Mouse (Mus musculus): ENCODE data around the gene Tsen34. TPM values are rescaled to one million over a fixed set of nuclear protein-coding genes. Genes with fewer than 3 reads are reported as not detected.

The Tsen34 gene
- 202 and 212 TPM in 2 replicates for polyA plus RNA-seq (2016; fragmentation: Nextera tagmentation; extraction: Ambion mirVana)

- peak; percentile 79 for ATAC-seq (ENCODE audit: low FRiP score, low read depth)
Measured at GRCm38 (mm10) chr7:3692382-3692986, at the start of gene Tsen34. Gene Tsen34, plus strand, starts transcription at chr7:3692863.

GRCm38 (mm10) chr7:3643412-3643811, 49.3 kb upstream of the Tsen34 start:
- WGBS = 71% methylated on average over 5 of the region's 5 CpGs
- 0 out of 2 replicates have a peak overlapping the region, but pooled peaks have one; percentile 31 for H3K9ac ChIP-seq (replicated peaks)
- H3K4me2 ChIP-seq (replicated peaks) = no peak overlapping the region
- no peaks in the 10 kb centered on the region for H3K9me3 ChIP-seq
- H3K36me3 ChIP-seq = peaks cover 39% of the 10 kb centered on the region
- no peak overlapping the region for H3K27ac ChIP-seq (replicated peaks)
- 0 out of 2 replicates have a peak, but pooled peaks cover 5% of the 10 kb centered on the region for H3K27me3 ChIP-seq
- ATAC-seq (ENCODE audit: low FRiP score, low read depth) = no peak
- H3K4me1 ChIP-seq = peaks cover 32% of the 10 kb centered on the region
- no peak overlapping the region for H3K4me3 ChIP-seq

More at GRCm38 (mm10) chr7:3692382-3692986, at the start of gene Tsen34:
- peak within 1 kb of the TSS; percentile 85 for H3K4me2 ChIP-seq (replicated peaks)
- peaks cover 28% of the 10 kb centered on the region for H3K4me1 ChIP-seq
- H3K9me3 ChIP-seq = no peaks in the 10 kb centered on the region
- peaks cover 12% of the 10 kb centered on the region for H3K36me3 ChIP-seq
- peak within 1 kb of the TSS; percentile 60 for H3K4me3 ChIP-seq
- WGBS = under 1% methylated on average over 49 of the region's 49 CpGs
- peak within 1 kb of the TSS; percentile 82 for H3K9ac ChIP-seq (replicated peaks)
- H3K27ac ChIP-seq (replicated peaks) = peak within 1 kb of the TSS; percentile 91
- no peaks in the 10 kb centered on the region for H3K27me3 ChIP-seq

GRCm38 (mm10) chr7:3643843-3644242, 48.8 kb upstream of the Tsen34 start:
- Histone ChIP-seq H3K4me1 (peaks cover 36% of the 10 kb centered on the region), H3K27me3 (0 out of 2 replicates have a peak, but pooled peaks cover 5% of the 10 kb centered on the region), H3K4me3 (peak overlapping the region; percentile 99), H3K4me2 (replicated peaks) (peak overlapping the region; percentile 65), H3K36me3 (peaks cover 35% of the 10 kb centered on the region), H3K9me3 (no peaks in the 10 kb centered on the region), H3K27ac (replicated peaks) (no peak overlapping the region), H3K9ac (replicated peaks) (peak overlapping the region; percentile 31; the same call in 1 of the 2 replicates)
- no peak for ATAC-seq (ENCODE audit: low FRiP score, low read depth)
- 21% methylated on average over 9 of the region's 9 CpGs for WGBS

GRCm38 (mm10) chr7:3644348-3644671, 48.4 kb upstream of the Tsen34 start:
- ATAC-seq (ENCODE audit: low FRiP score, low read depth) = no peak
- H3K4me2 ChIP-seq (replicated peaks) = peak overlapping the region; percentile 65
- peak overlapping the region; percentile 31; the same call in 1 of the 2 replicates for H3K9ac ChIP-seq (replicated peaks)
- H3K4me1 ChIP-seq = peaks cover 37% of the 10 kb centered on the region
- 1% methylated on average over 11 of the region's 11 CpGs for WGBS
- no peaks in the 10 kb centered on the region for H3K9me3 ChIP-seq
- H3K4me3 ChIP-seq = peak overlapping the region; percentile 99
- 0 out of 2 replicates have a peak, but pooled peaks cover 5% of the 10 kb centered on the region for H3K27me3 ChIP-seq
- peaks cover 31% of the 10 kb centered on the region for H3K36me3 ChIP-seq
- H3K27ac ChIP-seq (replicated peaks) = no peak overlapping the region; the same call in 1 of the 2 replicates

GRCm38 (mm10) chr7:3644672-3645487, 47.8 kb upstream of the Tsen34 start, which contains the start of gene Cnot3:
Gene Cnot3, plus strand, starts transcription at chr7:3645268.
- WGBS = 0% methylated on average over 48 of the region's 58 CpGs
- Histone ChIP-seq H3K9ac (replicated peaks) (peak within 1 kb of the TSS; percentile 100), H3K27me3 (0 out of 2 replicates have a peak, but pooled peaks cover 5% of the 10 kb centered on the region), H3K9me3 (no peaks in the 10 kb centered on the region), H3K4me2 (replicated peaks) (peak within 1 kb of the TSS; percentile 83), H3K4me3 (peak within 1 kb of the TSS; percentile 99), H3K4me1 (peaks cover 37% of the 10 kb centered on the region), H3K36me3 (peaks cover 25% of the 10 kb centered on the region), H3K27ac (replicated peaks) (peak within 1 kb of the TSS; percentile 96)
- peak; percentile 99 for ATAC-seq (ENCODE audit: low FRiP score, low read depth)

- H3K9me3 ChIP-seq = no peaks in the 10 kb centered on the region
- peak overlapping the region; percentile 83 for H3K4me2 ChIP-seq (replicated peaks)
- H3K27ac ChIP-seq (replicated peaks) = peak overlapping the region; percentile 96
- peak overlapping the region; percentile 99 for H3K4me3 ChIP-seq
- ATAC-seq (ENCODE audit: low FRiP score, low read depth) = no peak; the same call in 1 of the 2 replicates
- peak overlapping the region; percentile 100 for H3K9ac ChIP-seq (replicated peaks)
- 0 out of 2 replicates have a peak, but pooled peaks cover 5% of the 10 kb centered on the region for H3K27me3 ChIP-seq
- peaks cover 37% of the 10 kb centered on the region for H3K4me1 ChIP-seq
- WGBS = under 1% methylated on average over 43 of the region's 58 CpGs
- peaks cover 20% of the 10 kb centered on the region for H3K36me3 ChIP-seq
Measured at GRCm38 (mm10) chr7:3645488-3646025, 47.1 kb upstream of the Tsen34 start.

- Histone ChIP-seq H3K27ac (replicated peaks) (0 out of 2 replicates have a peak overlapping the region, but pooled peaks have one; percentile 96), H3K36me3 (peaks cover 20% of the 10 kb centered on the region), H3K4me1 (peaks cover 37% of the 10 kb centered on the region), H3K4me2 (replicated peaks) (peak overlapping the region; percentile 83), H3K27me3 (0 out of 2 replicates have a peak, but pooled peaks cover 5% of the 10 kb centered on the region), H3K9me3 (no peaks in the 10 kb centered on the region), H3K4me3 (peak overlapping the region; percentile 99), H3K9ac (replicated peaks) (peak overlapping the region; percentile 100)
- no peak for ATAC-seq (ENCODE audit: low FRiP score, low read depth)
- 17% methylated on average over 9 of the region's 9 CpGs for WGBS
Measured at GRCm38 (mm10) chr7:3646188-3646587, 46.5 kb upstream of the Tsen34 start.

- H3K4me3 ChIP-seq = peak overlapping the region; percentile 99
- H3K9me3 ChIP-seq = no peaks in the 10 kb centered on the region
- WGBS = 67% methylated on average over 4 of the region's 4 CpGs
- H3K36me3 ChIP-seq = peaks cover 20% of the 10 kb centered on the region
- H3K4me1 ChIP-seq = peaks cover 37% of the 10 kb centered on the region
- peak overlapping the region; percentile 83 for H3K4me2 ChIP-seq (replicated peaks)
- H3K9ac ChIP-seq (replicated peaks) = peak overlapping the region; percentile 100
- H3K27ac ChIP-seq (replicated peaks) = no peak overlapping the region
- H3K27me3 ChIP-seq = 0 out of 2 replicates have a peak, but pooled peaks cover 5% of the 10 kb centered on the region
- ATAC-seq (ENCODE audit: low FRiP score, low read depth) = no peak
Measured at GRCm38 (mm10) chr7:3646641-3647040, 46.0 kb upstream of the Tsen34 start.

GRCm38 (mm10) chr7:3656966-3657365, 35.7 kb upstream of the Tsen34 start:
- no peak overlapping the region for H3K4me3 ChIP-seq
- no peaks in the 10 kb centered on the region for H3K9me3 ChIP-seq
- no peaks in the 10 kb centered on the region for H3K27me3 ChIP-seq
- H3K27ac ChIP-seq (replicated peaks) = no peak overlapping the region
- H3K4me1 ChIP-seq = no peaks in the 10 kb centered on the region
- peaks cover 98% of the 10 kb centered on the region for H3K36me3 ChIP-seq
- ATAC-seq (ENCODE audit: low FRiP score, low read depth) = 0 out of 2 replicates have a peak, but pooled peaks have one; percentile 3
- 90% methylated on average over 4 of the region's 4 CpGs for WGBS
- H3K4me2 ChIP-seq (replicated peaks) = no peak overlapping the region
- H3K9ac ChIP-seq (replicated peaks) = no peak overlapping the region

- Histone ChIP-seq H3K4me1 (peaks cover 4% of the 10 kb centered on the region; the same call in 1 of the 2 replicates), H3K36me3 (peaks cover 97% of the 10 kb centered on the region), H3K27ac (replicated peaks) (no peak overlapping the region), H3K4me2 (replicated peaks) (no peak overlapping the region), H3K27me3 (no peaks in the 10 kb centered on the region), H3K9me3 (no peaks in the 10 kb centered on the region), H3K4me3 (no peak overlapping the region), H3K9ac (replicated peaks) (no peak overlapping the region)
- 97% methylated on average over 14 of the region's 14 CpGs for WGBS
- ATAC-seq (ENCODE audit: low FRiP score, low read depth) = no peak
Measured at GRCm38 (mm10) chr7:3658578-3658977, 34.1 kb upstream of the Tsen34 start.

GRCm38 (mm10) chr7:3664524-3665214, 28.0 kb upstream of the Tsen34 start:
- no peaks in the 10 kb centered on the region for H3K9me3 ChIP-seq
- peaks cover 26% of the 10 kb centered on the region for H3K4me1 ChIP-seq
- peak; percentile 14 for ATAC-seq (ENCODE audit: low FRiP score, low read depth)
- WGBS = 32% methylated on average over 15 of the region's 15 CpGs
- H3K4me2 ChIP-seq (replicated peaks) = peak overlapping the region; percentile 80
- H3K27ac ChIP-seq (replicated peaks) = peak overlapping the region; percentile 84
- H3K36me3 ChIP-seq = peaks cover 36% of the 10 kb centered on the region
- peak overlapping the region; percentile 77 for H3K4me3 ChIP-seq
- no peaks in the 10 kb centered on the region for H3K27me3 ChIP-seq
- peak overlapping the region; percentile 79 for H3K9ac ChIP-seq (replicated peaks)
